Mouse (Mus musculus): ENCODE results near the gene Mfsd11.

The Mfsd11 gene

GRCm38 (mm10) chr11:116852291-116852890, at the start of gene Mfsd11:
Mfsd11 (plus strand) TSS chr11:116852440.
- under 1% methylated on average over 91 of the region's 91 CpGs for WGBS

GRCm38 (mm10) chr11:116802709-116803108, 49.5 kb upstream of the Mfsd11 start:
- 94% methylated on average over 5 of the region's 5 CpGs for WGBS

GRCm38 (mm10) chr11:116806136-116807071, 45.8 kb upstream of the Mfsd11 start:
- WGBS, result 76% methylated on average over 15 of the region's 15 CpGs

- 67% methylated on average over 7 of the region's 7 CpGs for WGBS
Measured at GRCm38 (mm10) chr11:116807116-116807515, 45.1 kb upstream of the Mfsd11 start.

- WGBS, result 65% methylated on average over 3 of the region's 3 CpGs
Measured at GRCm38 (mm10) chr11:116807526-116807925, 44.7 kb upstream of the Mfsd11 start.

- 25% methylated on average over 7 of the region's 7 CpGs for WGBS
Measured at GRCm38 (mm10) chr11:116807938-116808606, 44.2 kb upstream of the Mfsd11 start.

GRCm38 (mm10) chr11:116808811-116809395, 43.3 kb upstream of the Mfsd11 start:
- 82% methylated on average over 11 of the region's 11 CpGs for WGBS

GRCm38 (mm10) chr11:116809520-116809919, 42.7 kb upstream of the Mfsd11 start:
- 86% methylated on average over 8 of the region's 8 CpGs for WGBS

- 72% methylated on average over 11 of the region's 11 CpGs for WGBS
Measured at GRCm38 (mm10) chr11:116810528-116810927, 41.7 kb upstream of the Mfsd11 start.

GRCm38 (mm10) chr11:116810983-116811901, 41.0 kb upstream of the Mfsd11 start:
- 21% methylated on average over 32 of the region's 32 CpGs for WGBS

- 81% methylated on average over 21 of the region's 21 CpGs for WGBS
Measured at GRCm38 (mm10) chr11:116812793-116813529, 39.3 kb upstream of the Mfsd11 start.

- 78% methylated on average over 13 of the region's 13 CpGs for WGBS
Measured at GRCm38 (mm10) chr11:116813610-116814009, 38.6 kb upstream of the Mfsd11 start.

GRCm38 (mm10) chr11:116814076-116814883, 38.0 kb upstream of the Mfsd11 start:
- WGBS, result 42% methylated on average over 20 of the region's 20 CpGs

GRCm38 (mm10) chr11:116814884-116815415, 37.3 kb upstream of the Mfsd11 start:
- WGBS, result 49% methylated on average over 7 of the region's 7 CpGs

- 88% methylated on average over 5 of the region's 5 CpGs for WGBS
Measured at GRCm38 (mm10) chr11:116816769-116817168, 35.5 kb upstream of the Mfsd11 start.

- WGBS, result 96% methylated on average over 5 of the region's 5 CpGs
Measured at GRCm38 (mm10) chr11:116817567-116817966, 34.7 kb upstream of the Mfsd11 start.

GRCm38 (mm10) chr11:116818722-116819121, 33.5 kb upstream of the Mfsd11 start:
- WGBS, result 83% methylated on average over 8 of the region's 8 CpGs

GRCm38 (mm10) chr11:116819932-116820593, 32.2 kb upstream of the Mfsd11 start:
- WGBS, result 72% methylated on average over 5 of the region's 5 CpGs
